Mouse (Mus musculus): ENCODE data around the gene Gm10139.
"Not testable (repeated sequence)": the region's sequence is repeated elsewhere in the genome, so short reads cannot be mapped to it uniquely, and the experiment has no call there.

Gm10139 gene

DNA sequence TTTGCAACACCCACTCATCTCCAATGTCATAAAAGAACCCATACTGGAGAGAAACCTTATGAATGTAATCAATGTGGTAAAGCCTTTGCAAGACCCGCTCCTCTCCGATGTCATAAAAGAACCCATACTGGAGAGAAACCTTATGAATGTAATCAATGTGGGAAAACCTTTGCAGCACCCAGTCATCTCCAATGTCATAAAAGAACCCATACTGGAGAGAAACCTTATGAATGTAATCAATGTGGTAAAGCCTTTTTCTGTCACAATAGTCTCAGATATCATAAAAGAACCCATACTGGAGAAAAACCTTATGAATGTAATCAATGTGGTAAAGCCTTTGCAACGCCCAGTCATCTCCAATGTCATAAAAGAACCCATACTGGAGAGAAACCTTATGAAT, at the start of gene Gm10139:
Gm10139 (plus strand) TSS at position 301 of the 400 bp plus-strand sequence.
- not testable (repeated sequence) for DNase-seq (ENCODE audit: low read depth, low spot score)

DNA sequence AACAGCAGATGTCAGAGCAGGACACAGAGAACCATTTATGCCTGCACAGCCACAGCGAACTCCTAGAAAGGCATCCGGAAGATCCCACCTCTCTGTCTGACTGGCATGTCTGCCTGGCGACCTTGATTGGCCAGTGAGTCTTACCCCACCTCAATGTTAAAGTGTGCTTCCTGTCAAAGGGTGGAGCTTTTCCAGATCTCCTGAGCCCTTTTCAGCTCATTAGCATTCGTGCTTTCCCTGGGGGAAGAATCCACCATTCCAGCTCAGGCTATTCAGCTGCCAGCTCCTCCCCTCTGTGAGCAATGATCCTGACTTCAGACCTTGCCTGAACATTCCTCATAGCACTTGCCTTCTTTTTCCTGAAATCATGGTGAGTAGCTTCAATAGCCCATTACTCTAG, 45.2 kb downstream of the Gm10139 start:
- DNase-seq (ENCODE audit: low read depth, low spot score), result not testable (repeated sequence)

Data from retina, postnatal 7 days (tissue).